Mouse (Mus musculus) mammary gland, adult 2 months (tissue): ENCODE results near the gene Olfr1025-ps1. TPM values are rescaled to one million over a fixed set of nuclear protein-coding genes. Genes with fewer than 3 reads are reported as not detected.

Experiments used
- polyA plus RNA-seq: library from polyadenylated mRNA; depleted of rRNA; stranded (reverse); fragments of >200 nt; gene quantifications from 2 replicates; pipeline ENCODE4 v1.2.3, GENCODE M21; 2012; ENCODE audit warnings: low replicate concordance; rRNA removed

Olfr1025-ps1 gene
- polyA plus RNA-seq: not detected in 2 replicates

GRCm38 (mm10) chr2:85914893-85915292 is at the start of gene Olfr1025-ps1:
Gene Olfr1025-ps1, plus strand, starts transcription at chr2:85915193.

GRCm38 (mm10) chr2:85868294-85868693 is 46.7 kb upstream of the Olfr1025-ps1 start, which contains the start of gene Olfr1022:
Gene Olfr1022, plus strand, starts transcription at chr2:85868594.

DNA sequence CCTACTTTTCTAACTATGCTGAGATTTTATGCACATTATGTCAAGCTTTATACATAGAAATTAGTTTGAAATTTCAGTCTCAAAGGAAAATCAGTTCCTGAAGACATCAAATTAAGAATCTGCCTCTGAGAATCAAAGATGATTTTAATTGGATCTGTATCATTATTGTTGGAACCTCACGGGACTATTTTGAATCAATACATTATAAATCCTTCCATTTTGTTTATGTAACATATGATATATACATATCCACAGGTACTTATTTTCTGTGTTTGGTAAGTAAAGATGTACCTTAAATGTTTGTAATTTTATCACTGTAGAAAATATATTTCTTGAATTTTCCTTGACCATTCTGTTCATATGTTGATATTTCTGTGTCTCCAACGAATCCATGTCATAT is 29.7 kb upstream of the Olfr1025-ps1 start, which contains the start of gene Olfr1023:
Gene Olfr1023 (plus strand): TSS at position 301 of the 400 bp plus-strand sequence.

DNA sequence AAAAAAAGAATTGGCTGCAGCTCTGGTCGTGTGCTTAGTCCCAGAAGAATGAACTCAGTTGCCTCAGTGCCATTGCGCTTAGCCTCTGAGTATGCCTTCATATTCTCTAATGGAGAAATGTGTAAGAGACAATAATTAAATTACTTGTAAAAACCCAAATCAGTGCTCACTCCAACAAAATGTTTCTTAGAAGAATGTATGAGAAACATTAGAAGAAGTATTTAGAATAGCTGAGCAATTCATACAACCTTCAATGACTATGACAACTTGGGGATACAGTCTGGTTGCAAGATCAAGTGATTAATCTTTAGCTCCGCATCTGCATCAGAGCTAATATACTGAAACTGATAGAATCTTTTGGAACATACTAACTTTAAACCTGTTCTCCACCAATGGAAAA is 10.0 kb upstream of the Olfr1025-ps1 start, which contains the start of gene Olfr1024:
Gene Olfr1024 (minus strand): TSS at position 101 of the 400 bp plus-strand sequence.

GRCm38 (mm10) chr2:85921258-85921657 is 6.3 kb downstream of the Olfr1025-ps1 start, which contains the start of gene Olfr1026:
Gene Olfr1026, plus strand, starts transcription at chr2:85921558.

GRCm38 (mm10) chr2:85950137-85950536 is 35.1 kb downstream of the Olfr1025-ps1 start, which contains the start of gene Olfr1028:
Gene Olfr1028, plus strand, starts transcription at chr2:85950437.

Other genes with a start within 250 kb of the Olfr1025-ps1 start
- gene Olfr1006, start 236.4 kb upstream of the Olfr1025-ps1 start, polyA plus RNA-seq: not detected in 2 replicates
- gene Olfr1008, start 225.8 kb upstream of the Olfr1025-ps1 start, polyA plus RNA-seq: not detected in 2 replicates
- not detected in 2 replicates for gene Olfr1009, start 199.8 kb upstream of the Olfr1025-ps1 start, polyA plus RNA-seq
- gene Olfr1012, start 152.4 kb upstream of the Olfr1025-ps1 start, polyA plus RNA-seq: not detected in 2 replicates
- not detected in 2 replicates for gene Olfr1013, start 148.1 kb upstream of the Olfr1025-ps1 start, polyA plus RNA-seq
- gene Olfr1014, start 142.5 kb upstream of the Olfr1025-ps1 start, polyA plus RNA-seq: not detected in 2 replicates
- not detected in 2 replicates for gene Olfr1015, start 133.2 kb upstream of the Olfr1025-ps1 start, polyA plus RNA-seq
- not detected in 2 replicates for gene Olfr1016, start 112.6 kb upstream of the Olfr1025-ps1 start, polyA plus RNA-seq
- gene Olfr1018, start 96.7 kb upstream of the Olfr1025-ps1 start, polyA plus RNA-seq: not detected in 2 replicates
- not detected in 2 replicates for gene Olfr1019, start 69.7 kb upstream of the Olfr1025-ps1 start, polyA plus RNA-seq
- gene Olfr1020, start 68.2 kb upstream of the Olfr1025-ps1 start, polyA plus RNA-seq: not detected in 2 replicates
- gene Olfr1022, start 46.6 kb upstream of the Olfr1025-ps1 start, polyA plus RNA-seq: not detected in 2 replicates
- not detected in 2 replicates for gene Olfr1023, start 29.6 kb upstream of the Olfr1025-ps1 start, polyA plus RNA-seq
- not detected in 2 replicates for gene Olfr1024, start 10.1 kb upstream of the Olfr1025-ps1 start, polyA plus RNA-seq
- gene Olfr1026, start 6.4 kb downstream of the Olfr1025-ps1 start, polyA plus RNA-seq: not detected in 2 replicates
- not detected in 2 replicates for gene Olfr1028, start 35.2 kb downstream of the Olfr1025-ps1 start, polyA plus RNA-seq
- gene Olfr1029, start 58.7 kb downstream of the Olfr1025-ps1 start, polyA plus RNA-seq: not detected in 2 replicates
- gene Olfr1030, start 64.1 kb downstream of the Olfr1025-ps1 start, polyA plus RNA-seq: not detected in 2 replicates
- gene Olfr1031, start 75.1 kb downstream of the Olfr1025-ps1 start, polyA plus RNA-seq: not detected in 2 replicates
- not detected in 2 replicates for gene Olfr1032, start 90.3 kb downstream of the Olfr1025-ps1 start, polyA plus RNA-seq
- 0.29 and 0.73 TPM in 2 replicates for gene Olfr1033, start 105.4 kb downstream of the Olfr1025-ps1 start, polyA plus RNA-seq
- 0.20 TPM in 1 of 2 replicates, not detected in the other for gene Olfr1034, start 130.7 kb downstream of the Olfr1025-ps1 start, polyA plus RNA-seq
- not detected in 2 replicates for gene Olfr1036, start 158.8 kb downstream of the Olfr1025-ps1 start, polyA plus RNA-seq
- gene Olfr1037, start 172.2 kb downstream of the Olfr1025-ps1 start, polyA plus RNA-seq: not detected in 2 replicates
- gene Olfr1039, start 220.7 kb downstream of the Olfr1025-ps1 start, polyA plus RNA-seq: not detected in 2 replicates
- gene Olfr1040, start 231.5 kb downstream of the Olfr1025-ps1 start, polyA plus RNA-seq: not detected in 2 replicates
- not detected in 2 replicates for gene Olfr1042, start 246.6 kb downstream of the Olfr1025-ps1 start, polyA plus RNA-seq